Mouse (Mus musculus) ES-E14 (cell line): ENCODE measurements at regions not wholly inside any gene's neighbourhood (a gene's known extent, or its start where the extent isn't known, plus 50 kb on each side); places are given as distances from the start of the nearest gene placed in this dataset.

ENCODE experiments used
- DNase-seq: peaks from one replicate; pipeline ENCODE4 v3.0.0-alpha.2; 2013; ENCODE audit warnings: low read depth, low spot score
- H3K27ac ChIP-seq: 2 replicates; pipeline ENCODE4 v1.5.1; 2012; ENCODE audit warnings: low read depth, mild to moderate bottlenecking, low read length, moderate library complexity, mixed read lengths; ENCODE audit not compliant: poor library complexity, insufficient read depth, severe bottlenecking
- H3K36me3 ChIP-seq: 2 replicates; pipeline ENCODE4 v1.6.1; 2012; ENCODE audit warnings: mild to moderate bottlenecking, low read length, moderate library complexity, mixed read lengths; ENCODE audit not compliant: control insufficient read depth, poor library complexity, insufficient read depth, severe bottlenecking
- H3K4me1 ChIP-seq, 2 experiments: fragments of 150-350 bp in 1 of 2; sonication (generic) in 1 of 2; 2 replicates each; pipeline ENCODE4 v1.6.1; 2012; ENCODE audit warnings: low read length in 2 of 2, mild to moderate bottlenecking in 1 of 2, mixed read lengths in 1 of 2; ENCODE audit not compliant: control insufficient read depth in 2 of 2, insufficient read depth in 2 of 2, poor library complexity in 1 of 2
- H3K4me3 ChIP-seq, 2 experiments: fragments of 150-350 bp in 1 of 2; sonication (generic) in 1 of 2; 2 replicates each; pipeline ENCODE4 v1.5.1; 2012; ENCODE audit warnings: low read length in 2 of 2, low read depth in 1 of 2, mild to moderate bottlenecking in 1 of 2, mixed read lengths in 1 of 2; ENCODE audit not compliant: insufficient read depth in 1 of 2, poor library complexity in 1 of 2, severe bottlenecking in 1 of 2
- H3K9ac ChIP-seq: 2 replicates; pipeline ENCODE4 v1.6.1; 2012; ENCODE audit warnings: low read depth, mild to moderate bottlenecking, low read length, mixed read lengths; ENCODE audit not compliant: poor library complexity, insufficient read depth, severe bottlenecking
- H3K9me3 ChIP-seq: fragments of 150-350 bp; sonication (generic); 2 replicates; pipeline ENCODE4 v1.6.1; 2012; ENCODE audit warnings: low read depth, mild to moderate bottlenecking, low read length; ENCODE audit not compliant: control insufficient read depth, insufficient read depth
- CHD2 ChIP-seq: IDR thresholded peaks from 2 replicates; pipeline ENCODE4 v1.6.1; 2014; ENCODE audit warnings: mild to moderate bottlenecking, low read depth, low read length, inconsistent platforms
- HCFC1 ChIP-seq: IDR thresholded peaks from 2 replicates; pipeline ENCODE4 v1.6.1; 2012; ENCODE audit warnings: low read length, inconsistent platforms, borderline replicate concordance; ENCODE audit not compliant: insufficient read depth
- MAFK ChIP-seq: IDR thresholded peaks from 2 replicates; pipeline ENCODE4 v1.6.1; 2014; ENCODE audit warnings: mild to moderate bottlenecking, low read depth, low read length, inconsistent platforms; ENCODE audit not compliant: insufficient read depth
- ZC3H11A ChIP-seq: IDR thresholded peaks from 2 replicates; pipeline ENCODE4 v1.6.1; 2012; ENCODE audit warnings: low read depth, mild to moderate bottlenecking, inconsistent platforms, low read length, borderline replicate concordance
- ZNF384 ChIP-seq: IDR thresholded peaks from 2 replicates; pipeline ENCODE4 v1.6.1; 2012; ENCODE audit warnings: low read depth, low read length, inconsistent platforms
- in situ Hi-C, 2 experiments: fragments of 600-800 bp; cut with MboI; formaldehyde crosslinking; loops; one replicate each; pipeline ENCODE4 v1.15.1; 2025; ENCODE audit warnings: low sequenced_read_pairs in 2 of 2, inconsistent platforms in 1 of 2; ENCODE audit not compliant: unreplicated experiment in 2 of 2

DNA sequence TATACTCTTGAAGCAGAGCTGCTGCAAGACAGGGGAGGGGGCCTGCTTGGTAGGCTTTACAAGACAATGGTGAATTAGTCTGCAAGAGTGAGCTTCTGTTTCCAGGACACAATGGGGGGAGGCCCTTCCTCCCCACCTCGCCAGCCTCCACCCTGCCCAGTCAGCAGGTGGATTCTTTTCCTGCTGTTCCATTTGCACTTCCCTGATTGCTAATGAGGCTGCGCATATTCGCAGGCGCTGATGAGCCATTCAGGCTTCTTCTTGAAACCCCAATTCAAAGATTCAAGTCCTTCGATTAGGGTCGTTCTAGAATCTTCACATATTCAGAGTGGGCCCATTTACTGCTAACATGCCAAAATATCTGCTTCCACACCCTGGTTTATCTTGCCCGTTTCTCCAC, 181.8 kb downstream of the Matn1 start:
- H3K27ac ChIP-seq = no peak overlapping the region
- in situ Hi-C loops = loop anchor here in 1 of 2 experiments (25.0 kb wide), 1 partner anchor 164 kb away; no protein-coding TSS in a partner anchor
- H3K36me3 ChIP-seq = no peaks in the 10 kb centered on the region
- peaks cover 6 to 20% of the 10 kb centered on the region in 2 experiments; a peak in 3 of 4 replicates for H3K4me1 ChIP-seq
- no peak for TF ChIP-seq ZC3H11A
- no peak for TF ChIP-seq MAFK
- TF ChIP-seq CHD2 = no peak
- TF ChIP-seq HCFC1 = no peak
- DNase-seq = peak; percentile 56
- no peaks in the 10 kb centered on the region for H3K9me3 ChIP-seq
- no peak overlapping the region for H3K4me3 ChIP-seq
- H3K9ac ChIP-seq = no peak overlapping the region

DNA sequence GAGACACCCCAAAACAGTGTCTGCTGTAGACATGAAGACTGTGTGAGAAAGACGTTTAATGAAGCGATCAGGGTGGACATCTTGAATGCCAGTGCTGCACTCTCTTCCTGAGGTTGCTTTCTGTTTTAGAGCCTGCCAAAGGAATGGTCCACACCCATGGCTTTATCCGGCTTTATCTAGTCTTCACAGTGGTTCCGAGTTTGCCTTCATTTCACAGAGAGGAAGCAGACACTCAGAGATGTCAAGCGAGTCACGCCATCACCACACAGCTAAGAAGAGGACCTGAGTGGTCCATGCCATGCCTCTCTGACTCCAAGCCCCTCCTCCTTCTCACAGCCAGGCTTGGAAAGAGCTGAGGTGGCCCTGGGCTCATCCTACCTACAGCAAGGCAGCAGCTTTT, 182.7 kb downstream of the Matn1 start:
- H3K4me1 ChIP-seq = peaks cover 6 to 20% of the 10 kb centered on the region in 2 experiments; a peak in 3 of 4 replicates
- H3K4me3 ChIP-seq = no peak overlapping the region
- no peak for TF ChIP-seq MAFK
- no peak for TF ChIP-seq ZC3H11A
- TF ChIP-seq ZNF384 = no peak
- no peak for TF ChIP-seq CHD2
- TF ChIP-seq HCFC1 = no peak
- H3K9ac ChIP-seq = no peak overlapping the region
- no peak for DNase-seq
- in situ Hi-C loops = loop anchor here in 1 of 2 experiments (25.0 kb wide), 1 partner anchor 165 kb away; no protein-coding TSS in a partner anchor
- H3K27ac ChIP-seq = no peak overlapping the region
- no peaks in the 10 kb centered on the region for H3K36me3 ChIP-seq
- no peaks in the 10 kb centered on the region for H3K9me3 ChIP-seq

DNA sequence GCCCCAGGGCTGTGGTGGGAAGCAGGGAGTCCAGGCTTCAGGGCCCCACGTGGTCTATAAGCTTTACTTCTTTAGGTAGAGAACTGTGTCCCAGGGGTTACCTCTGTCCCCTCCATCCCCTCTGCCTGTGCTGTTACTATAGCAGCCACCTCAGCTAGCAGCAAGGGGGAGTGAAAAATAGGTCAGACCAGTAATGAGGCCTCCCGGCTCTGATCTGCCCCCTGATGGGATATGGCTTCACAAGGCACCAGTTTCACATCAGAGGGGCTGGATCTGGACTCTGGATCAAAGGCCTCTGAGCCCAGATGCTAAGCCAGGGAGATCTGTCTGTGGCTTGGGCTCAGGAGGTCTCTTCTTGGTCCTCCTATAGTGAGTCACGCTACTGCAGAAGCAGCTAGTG, 184.5 kb downstream of the Matn1 start:
- no peaks in the 10 kb centered on the region for H3K36me3 ChIP-seq
- no peak overlapping the region for H3K9ac ChIP-seq
- no peak for DNase-seq
- H3K27ac ChIP-seq = no peak overlapping the region
- H3K4me1 ChIP-seq = peaks cover 6 to 15% of the 10 kb centered on the region in 2 experiments; a peak in 3 of 4 replicates
- in situ Hi-C loops = loop anchor here in 1 of 2 experiments (25.0 kb wide), 1 partner anchor 166 kb away; no protein-coding TSS in a partner anchor
- TF ChIP-seq HCFC1 (no peak), ZC3H11A (no peak), CHD2 (no peak), MAFK (no peak), ZNF384 (no peak)
- H3K4me3 ChIP-seq = no peak overlapping the region
- H3K9me3 ChIP-seq = no peaks in the 10 kb centered on the region

DNA sequence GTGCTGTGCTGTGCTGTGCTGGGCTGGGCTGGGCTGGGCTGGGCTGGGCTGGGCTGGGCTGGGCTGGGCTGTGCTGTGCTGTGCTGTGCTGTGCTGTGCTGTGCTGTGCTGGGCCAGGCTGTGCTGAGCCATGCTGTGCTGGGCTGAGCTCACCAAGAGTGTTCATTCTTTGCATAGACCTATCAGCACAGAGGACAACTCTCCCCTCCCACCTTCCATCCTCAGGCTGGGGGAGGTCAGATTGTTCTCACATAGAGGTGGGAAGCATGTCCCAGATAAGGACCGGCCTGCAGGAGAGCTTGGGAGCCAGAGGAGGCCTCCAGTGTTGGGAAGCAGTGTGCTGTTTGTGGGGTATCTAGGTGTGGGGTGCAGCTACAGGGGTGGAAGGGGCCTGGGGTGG, 188.0 kb downstream of the Matn1 start:
- in situ Hi-C loops = loop anchor here in 1 of 2 experiments (25.0 kb wide), 1 partner anchor 170 kb away; no protein-coding TSS in a partner anchor
- TF ChIP-seq MAFK (no peak), HCFC1 (no peak), ZC3H11A (no peak), CHD2 (no peak), ZNF384 (no peak)
- Histone ChIP-seq H3K9me3 (no peaks in the 10 kb centered on the region), H3K36me3 (no peaks in the 10 kb centered on the region), H3K4me3 (no peak overlapping the region), H3K27ac (no peak overlapping the region), H3K4me1 (peaks cover 0 to under 1% of the 10 kb centered on the region in 2 experiments; a peak in 1 of 4 replicates), H3K9ac (no peak overlapping the region)
- DNase-seq = no peak

DNA sequence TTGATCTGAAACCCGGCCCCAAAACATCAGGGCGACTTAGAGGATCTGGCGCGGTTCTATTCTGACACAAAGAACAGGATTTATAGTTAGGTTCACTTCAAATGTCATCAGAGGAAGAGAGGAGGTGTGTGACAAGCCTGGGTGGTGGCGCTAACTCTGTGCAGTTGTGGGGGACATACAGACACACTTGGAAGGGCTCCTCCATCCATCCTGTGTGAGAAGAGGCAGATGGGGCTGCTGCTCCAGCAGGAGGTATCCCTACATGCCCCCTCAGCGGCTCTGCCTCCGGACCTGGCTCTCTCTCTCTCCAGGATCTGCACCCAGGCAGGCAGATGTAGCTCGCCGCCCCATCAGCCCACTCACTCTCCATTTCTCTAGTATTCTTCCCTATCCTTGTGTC, 188.6 kb downstream of the Matn1 start:
- no peaks in the 10 kb centered on the region for H3K36me3 ChIP-seq
- no peak overlapping the region for H3K4me3 ChIP-seq
- no peak overlapping the region for H3K9ac ChIP-seq
- H3K27ac ChIP-seq = no peak overlapping the region
- no peaks in the 10 kb centered on the region for H3K4me1 ChIP-seq
- TF ChIP-seq CHD2 (no peak), HCFC1 (no peak), ZNF384 (no peak), MAFK (no peak), ZC3H11A (no peak)
- in situ Hi-C loops = loop anchor here in 1 of 2 experiments (25.0 kb wide), 1 partner anchor 170 kb away; no protein-coding TSS in a partner anchor
- no peak for DNase-seq
- H3K9me3 ChIP-seq = no peaks in the 10 kb centered on the region
